Mouse (Mus musculus) granulocyte monocyte progenitor cell, adult 5-6 weeks (primary cell): Measurements from ENCODE around the gene Ces1g. TPM values are rescaled to one million over a fixed set of nuclear protein-coding genes. Genes with fewer than 3 reads are reported as not detected.

ENCODE experiments used
- total RNA-seq, 2 experiments: library from RNA; stranded (forward) in 1 of 2; stranded (reverse) in 1 of 2; fragments of 200-712, 200-1000 nt in 1 of 2; fragments of >200 nt in 1 of 2; fragmentation: Nextera tagmentation in 1 of 2; gene quantifications; 2 replicates each; pipeline ENCODE4 v1.2.3; 2014 to 2017

Gene Ces1g
- total RNA-seq, 2 experiments from 2014 or later = not detected

Other genes with a start within 250 kb of the Ces1g start
- gene Ces1c, start 206.0 kb downstream of the Ces1g start, total RNA-seq (2014; fragmentation: Nextera tagmentation) = not detected in 2 replicates
- not detected in 2 replicates for gene Ces1c, start 206.0 kb downstream of the Ces1g start, total RNA-seq (2017)
- gene Ces1d, start 139.5 kb downstream of the Ces1g start, total RNA-seq (2014; fragmentation: Nextera tagmentation) = not detected in 2 replicates
- 4.0 TPM in 1 of 2 replicates, not detected in the other for gene Ces1d, start 139.5 kb downstream of the Ces1g start, total RNA-seq (2017)
- not detected in 2 replicates for gene Ces1e, start 107.7 kb downstream of the Ces1g start, total RNA-seq (2014; fragmentation: Nextera tagmentation)
- gene Ces1e, start 107.7 kb downstream of the Ces1g start, total RNA-seq (2017) = not detected in 2 replicates
- gene Ces1f, start 57.6 kb downstream of the Ces1g start, total RNA-seq (2014; fragmentation: Nextera tagmentation) = not detected in 2 replicates
- not detected in 2 replicates for gene Ces1f, start 57.6 kb downstream of the Ces1g start, total RNA-seq (2017)
- not detected in 2 replicates for gene Ces1h, start 42.4 kb upstream of the Ces1g start, total RNA-seq (2014; fragmentation: Nextera tagmentation)
- not detected in 2 replicates for gene Ces1h, start 42.4 kb upstream of the Ces1g start, total RNA-seq (2017)
- not detected in 2 replicates for gene Ces5a, start 198.5 kb upstream of the Ces1g start, total RNA-seq (2014; fragmentation: Nextera tagmentation)
- not detected in 2 replicates for gene Ces5a, start 198.5 kb upstream of the Ces1g start, total RNA-seq (2017)